Mouse (Mus musculus) right cerebral cortex, postnatal 4 days (tissue): Measurements from ENCODE around the gene Vmn2r67.
"Not testable (repeated sequence)": the region's sequence is repeated elsewhere in the genome, so short reads cannot be mapped to it uniquely, and the experiment has no call there.

Source experiments
- DNase-seq: peaks from one replicate; pipeline ENCODE4 v3.0.0-alpha.2; 2022

Gene Vmn2r67

GRCm38 (mm10) chr7:85155898-85156297, at the start of gene Vmn2r67:
Vmn2r67 (minus strand) TSS chr7:85155998.
- DNase-seq = no peak

GRCm38 (mm10) chr7:85104531-85104930, 51.3 kb downstream of the Vmn2r67 start:
- not testable (repeated sequence) for DNase-seq
